Mouse (Mus musculus): ENCODE results near the gene Palmd.

Palmd gene

DNA sequence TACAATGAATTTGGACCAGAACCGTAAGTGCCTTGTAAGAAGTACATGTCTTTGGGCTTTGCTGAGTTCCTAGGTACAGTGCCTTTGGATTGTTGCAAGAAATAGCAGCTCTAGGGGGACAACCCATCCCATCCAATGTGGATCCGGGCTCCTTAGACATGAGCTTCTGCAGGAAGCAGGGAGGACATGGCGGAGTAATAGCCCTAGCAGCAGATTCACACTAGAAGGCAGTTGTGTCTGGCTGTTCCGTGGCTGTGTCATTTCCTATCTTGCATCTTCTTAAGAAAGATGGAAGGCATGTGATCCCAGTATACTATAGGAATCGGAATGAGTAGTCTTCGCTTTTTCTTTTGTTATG, 76.6 kb downstream of the Palmd start:
- DNase-seq (ENCODE audit: low spot score), result no peak

DNA sequence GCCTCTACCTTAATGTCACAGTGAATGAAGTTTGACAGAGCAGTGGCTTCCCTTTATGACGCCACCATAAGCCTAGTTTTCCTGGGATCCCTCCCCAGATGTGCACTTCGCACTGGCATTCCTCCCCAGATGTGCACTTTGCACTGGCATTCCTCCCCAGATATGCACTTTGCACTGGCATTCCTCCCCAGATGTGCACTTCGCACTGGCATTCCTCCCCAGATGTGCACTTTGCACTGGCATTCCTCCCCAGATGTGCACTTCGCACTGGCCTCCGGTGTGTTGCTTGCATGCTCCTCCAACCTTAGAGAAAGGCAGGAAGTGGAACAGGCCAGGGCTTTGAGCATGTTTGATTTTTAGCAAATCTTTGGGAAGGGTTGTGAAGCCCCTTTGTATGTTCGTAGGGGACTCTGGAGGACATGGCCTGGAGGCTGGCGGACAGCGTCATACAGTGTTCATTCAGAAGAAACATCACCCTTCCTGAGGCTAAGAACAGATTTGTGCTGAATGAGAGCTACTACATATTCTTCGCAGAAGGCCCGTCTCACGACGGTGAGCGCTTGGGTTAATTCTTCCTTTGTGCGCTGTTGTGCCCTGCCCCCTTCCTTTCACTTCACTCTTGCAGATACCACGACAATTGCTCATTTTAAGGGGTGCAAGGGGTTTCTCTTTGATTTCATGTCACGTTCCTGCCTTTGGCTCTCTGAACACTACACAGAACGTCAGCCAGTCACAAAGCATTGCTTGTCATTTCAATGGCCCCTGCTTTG, 77.2 kb downstream of the Palmd start:
- no peak for DNase-seq (ENCODE audit: low spot score)

DNA sequence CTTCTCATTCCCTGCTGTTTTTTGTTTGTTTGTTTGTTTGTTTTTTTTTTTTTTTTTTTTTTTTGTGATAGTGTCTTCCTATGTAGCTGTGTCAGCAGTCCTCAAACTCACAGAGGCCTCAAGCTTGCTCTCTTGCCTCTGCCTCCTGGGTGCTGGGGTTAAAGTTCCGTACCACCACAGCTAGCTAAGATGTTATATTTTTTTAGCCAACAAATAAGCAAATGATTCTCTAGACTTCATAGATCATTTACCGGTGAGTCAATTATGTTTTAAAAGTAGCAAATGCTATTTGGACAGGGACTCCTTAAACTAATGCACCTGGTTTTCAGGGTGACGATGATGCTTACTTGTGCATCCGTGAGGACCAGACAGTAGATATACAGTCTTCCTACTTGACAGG, 78.2 kb downstream of the Palmd start:
- no peak for DNase-seq (ENCODE audit: low spot score)

DNA sequence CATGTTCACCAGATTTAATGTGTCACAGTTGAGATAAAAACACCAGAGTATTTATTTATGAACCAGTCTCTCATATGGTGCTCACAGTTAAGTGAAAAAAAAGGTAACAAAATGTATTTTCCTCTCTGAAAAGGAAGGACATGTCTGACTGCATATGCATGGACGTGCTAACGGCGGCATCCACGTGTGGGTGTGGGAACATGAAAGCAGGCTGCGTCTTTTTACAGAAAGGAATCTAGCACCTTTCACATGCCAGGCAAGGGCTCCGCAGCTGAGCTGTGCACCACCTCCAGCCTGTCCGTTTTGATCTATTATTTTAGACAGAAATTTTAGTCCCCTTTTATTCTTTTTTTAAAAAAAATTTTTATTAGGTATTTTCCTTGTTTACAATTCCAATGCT, 79.4 kb downstream of the Palmd start:
- no peak for DNase-seq (ENCODE audit: low spot score)

DNA sequence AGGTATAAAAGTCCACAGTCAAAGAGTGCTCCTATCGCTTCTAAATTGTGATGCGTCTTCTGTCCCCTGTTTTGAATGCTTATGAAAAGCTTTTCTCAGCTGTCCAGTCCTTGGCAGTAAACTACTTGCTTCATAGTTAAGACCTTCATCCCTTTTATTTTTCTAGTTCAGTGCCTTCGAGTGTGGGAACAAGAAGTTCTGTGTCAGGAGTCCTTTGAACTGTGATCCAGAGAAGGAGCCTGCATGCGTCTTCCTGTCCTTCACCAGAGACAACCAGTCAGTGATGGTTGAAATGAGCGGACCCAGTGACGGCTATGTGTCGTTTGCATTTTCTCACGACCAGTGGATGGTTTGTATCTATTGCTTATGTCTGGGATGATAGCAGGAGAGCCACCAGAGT, 83.8 kb downstream of the Palmd start:
- no peak for DNase-seq (ENCODE audit: low spot score)

DNA sequence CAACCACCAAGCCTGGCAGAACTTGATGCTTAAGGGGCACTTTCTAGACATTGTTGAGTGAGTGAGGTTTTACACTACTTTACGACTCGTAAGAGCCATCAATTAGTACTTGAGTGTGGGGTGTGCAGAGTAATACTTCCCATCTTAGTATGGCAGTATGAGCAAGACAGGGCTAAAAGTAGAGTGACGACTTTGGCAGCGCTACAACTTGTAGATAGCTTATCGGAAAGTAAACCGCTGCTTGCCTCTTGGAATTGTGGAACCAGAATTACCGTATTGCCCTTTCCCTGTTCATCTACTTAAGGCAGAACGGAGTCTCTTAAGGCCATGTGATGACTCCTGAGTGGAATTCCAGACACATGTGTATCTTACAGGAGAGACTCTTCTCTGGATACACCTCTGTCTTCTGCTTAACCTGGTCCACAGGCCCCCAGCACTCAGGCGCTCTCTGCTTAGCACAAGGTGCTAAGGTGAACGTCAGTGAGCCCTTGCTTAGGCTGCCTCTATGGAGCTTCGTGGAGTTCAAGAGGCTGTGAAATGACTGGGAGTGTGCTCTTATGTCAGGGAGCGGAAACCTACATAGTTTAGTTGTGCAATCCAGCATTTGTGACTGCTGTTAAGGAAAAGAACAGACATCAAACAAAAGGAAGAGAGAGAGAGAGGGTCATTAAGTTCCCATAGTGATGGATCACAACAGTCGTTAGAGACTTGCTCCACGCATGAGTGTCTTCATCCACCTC, 86.4 kb downstream of the Palmd start:
- DNase-seq (ENCODE audit: low spot score), result no peak

DNA sequence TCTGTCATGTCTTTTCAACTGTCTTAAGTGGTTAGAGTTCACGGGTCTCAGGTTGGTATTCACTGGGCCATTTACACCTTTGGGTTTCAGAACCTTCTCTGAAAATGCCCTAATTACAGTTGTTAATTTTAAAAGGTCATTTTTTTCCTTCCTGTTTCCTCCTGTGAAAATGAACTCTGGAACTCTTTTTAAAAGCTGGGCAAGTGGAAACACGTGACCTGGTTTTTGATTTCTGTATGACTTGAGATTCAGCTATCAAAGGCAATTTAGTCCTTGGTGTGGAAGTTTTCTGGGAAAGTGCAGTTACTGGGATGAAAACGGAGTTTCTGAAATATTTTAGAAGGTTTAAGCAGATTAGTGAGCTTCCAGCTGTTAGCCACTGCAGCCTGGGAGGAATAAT, 98.4 kb downstream of the Palmd start:
- no peak for DNase-seq (ENCODE audit: low spot score)

All from spleen, adult 12 weeks (tissue).